Mouse (Mus musculus) hindlimb bud, embryonic 11.5 days (tissue): ENCODE measurements around the gene Psmd5.
A peak's percentile ranks its signal among the peaks of the same experiment; 100 is the strongest.

Source experiments
- DNase-seq: peaks from one replicate; pipeline ENCODE4 v3.0.0-alpha.2; 2012; ENCODE audit warnings: low read depth, low spot score; ENCODE audit errors: extremely low spot score

Gene Psmd5

GRCm38 (mm10) chr2:34874816-34875345 is at the start of gene Psmd5:
Psmd5 (minus strand) TSS chr2:34874968.
- no peak for DNase-seq

DNA sequence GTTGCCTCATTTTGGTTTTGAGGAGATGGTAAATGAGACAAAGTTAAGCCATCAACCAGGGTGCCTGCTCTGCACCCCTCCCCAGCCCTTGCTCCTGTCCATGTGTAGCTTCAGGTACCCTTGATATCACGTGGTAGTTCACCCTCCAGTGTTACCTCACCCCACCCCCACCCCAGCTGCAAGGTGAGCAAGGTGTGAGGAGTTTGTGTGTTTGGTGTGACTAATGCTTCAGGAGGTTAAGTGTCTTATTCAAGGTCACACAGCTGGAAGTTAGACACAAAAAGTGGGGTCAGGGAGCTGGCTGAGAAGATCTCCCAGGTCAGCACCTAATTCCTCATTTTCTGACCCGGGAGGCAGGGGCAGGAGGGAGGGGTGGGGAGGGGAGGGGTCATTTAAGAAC is 48.0 kb upstream of the Psmd5 start:
- DNase-seq, result no peak

DNA sequence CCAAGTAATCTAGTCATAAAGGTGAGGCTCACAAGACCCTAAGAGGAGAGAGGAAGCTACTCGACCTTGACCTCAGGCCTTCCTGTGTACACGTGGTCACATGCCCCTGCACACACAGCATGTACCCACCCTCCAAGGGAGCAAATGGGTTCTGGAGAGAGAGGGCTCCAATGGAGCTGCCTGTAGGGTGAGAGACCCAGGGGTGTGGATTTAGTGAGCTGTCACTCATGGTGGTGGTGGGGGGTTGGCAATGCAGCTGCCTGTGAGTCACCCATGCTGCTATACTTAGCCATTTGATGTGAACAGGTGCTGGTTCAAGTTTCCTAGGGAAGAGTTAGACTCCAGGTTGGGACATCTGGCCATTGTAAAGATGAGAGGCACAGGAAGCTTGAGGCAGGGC is 45.4 kb upstream of the Psmd5 start:
- DNase-seq, result no peak

DNA sequence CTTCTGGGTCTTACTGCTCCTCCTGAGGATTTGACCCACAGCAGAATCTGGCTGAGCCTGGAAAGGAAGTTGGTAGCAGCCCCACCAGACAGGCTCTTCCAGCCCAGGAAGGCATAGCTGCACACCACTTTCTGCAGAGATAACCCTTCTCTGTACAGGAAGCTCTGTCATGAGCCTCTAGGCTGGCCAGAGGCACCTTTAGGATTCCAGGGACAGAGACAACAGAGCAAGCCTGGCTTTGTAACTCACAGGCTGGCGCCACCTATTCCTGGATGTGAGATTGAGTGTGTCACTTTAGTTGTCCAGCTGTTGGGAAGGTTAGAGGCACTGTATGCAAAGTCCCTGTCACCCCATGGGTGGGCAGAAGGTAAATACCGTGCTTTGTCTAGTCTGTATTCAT is 40.3 kb upstream of the Psmd5 start:
- DNase-seq, result no peak

DNA sequence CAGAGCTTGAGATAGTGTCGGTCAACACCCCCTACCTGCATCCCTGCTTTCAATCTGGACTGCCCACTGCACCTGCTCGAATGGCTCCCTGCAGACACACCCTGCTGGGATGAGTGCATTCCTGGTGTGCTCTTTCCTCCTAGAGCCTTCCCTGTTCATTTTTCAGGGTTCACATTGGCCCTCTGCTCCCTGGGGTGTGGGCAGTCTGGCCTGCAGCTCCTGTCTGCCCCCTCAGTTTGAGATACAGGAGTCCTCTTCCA is 40.0 kb upstream of the Psmd5 start:
- no peak for DNase-seq

GRCm38 (mm10) chr2:34914069-34914822 is 39.5 kb upstream of the Psmd5 start:
- DNase-seq, result no peak

GRCm38 (mm10) chr2:34913218-34914068 is 38.7 kb upstream of the Psmd5 start, which contains the start of gene Phf19:
Phf19 (minus strand) TSS chr2:34914026.
- DNase-seq, result no peak

DNA sequence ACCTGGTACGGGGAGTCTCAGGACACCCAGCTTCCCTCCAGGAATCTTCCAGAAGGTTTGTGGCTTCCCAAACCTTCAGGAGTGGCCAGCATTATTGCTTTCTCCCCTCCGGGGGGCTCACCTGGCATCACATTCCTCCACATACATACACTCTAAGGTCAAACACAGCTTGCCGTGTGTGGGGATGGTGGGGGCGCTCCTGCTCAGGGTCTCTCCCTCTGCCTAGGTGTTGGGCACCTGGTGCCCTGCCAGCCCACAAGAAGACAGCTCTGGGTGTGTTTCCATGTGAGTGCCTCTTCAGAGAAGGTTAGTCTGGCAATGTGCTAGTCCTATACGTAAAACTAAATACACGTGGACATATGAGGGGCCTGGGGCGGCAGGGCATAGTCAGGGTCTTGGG is 37.8 kb upstream of the Psmd5 start:
- DNase-seq, result no peak

DNA sequence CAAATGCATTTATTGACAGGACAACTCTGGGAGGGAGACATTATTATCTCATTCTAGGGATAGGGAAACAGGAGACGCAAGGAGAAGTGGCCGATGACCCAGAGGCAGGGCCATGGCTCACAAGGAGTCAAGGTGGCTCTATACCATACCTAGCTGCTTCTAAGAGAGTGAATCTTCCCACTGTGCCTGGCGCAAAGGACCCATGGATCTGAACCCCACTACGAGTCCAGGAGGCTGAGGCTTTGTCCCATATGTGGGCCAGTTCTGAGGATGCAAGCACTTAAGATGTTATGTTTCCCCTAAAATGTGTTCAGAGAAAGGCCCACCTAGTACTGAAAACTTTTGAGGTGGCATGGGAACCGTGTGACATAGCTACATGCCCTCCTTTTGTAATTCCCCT is 37.1 kb upstream of the Psmd5 start:
- DNase-seq, result no peak

GRCm38 (mm10) chr2:34909719-34910118 is 35.0 kb upstream of the Psmd5 start:
- no peak for DNase-seq

GRCm38 (mm10) chr2:34906861-34907604 is 32.3 kb upstream of the Psmd5 start:
- DNase-seq, result no peak

GRCm38 (mm10) chr2:34906426-34906825 is 31.7 kb upstream of the Psmd5 start:
- no peak for DNase-seq

DNA sequence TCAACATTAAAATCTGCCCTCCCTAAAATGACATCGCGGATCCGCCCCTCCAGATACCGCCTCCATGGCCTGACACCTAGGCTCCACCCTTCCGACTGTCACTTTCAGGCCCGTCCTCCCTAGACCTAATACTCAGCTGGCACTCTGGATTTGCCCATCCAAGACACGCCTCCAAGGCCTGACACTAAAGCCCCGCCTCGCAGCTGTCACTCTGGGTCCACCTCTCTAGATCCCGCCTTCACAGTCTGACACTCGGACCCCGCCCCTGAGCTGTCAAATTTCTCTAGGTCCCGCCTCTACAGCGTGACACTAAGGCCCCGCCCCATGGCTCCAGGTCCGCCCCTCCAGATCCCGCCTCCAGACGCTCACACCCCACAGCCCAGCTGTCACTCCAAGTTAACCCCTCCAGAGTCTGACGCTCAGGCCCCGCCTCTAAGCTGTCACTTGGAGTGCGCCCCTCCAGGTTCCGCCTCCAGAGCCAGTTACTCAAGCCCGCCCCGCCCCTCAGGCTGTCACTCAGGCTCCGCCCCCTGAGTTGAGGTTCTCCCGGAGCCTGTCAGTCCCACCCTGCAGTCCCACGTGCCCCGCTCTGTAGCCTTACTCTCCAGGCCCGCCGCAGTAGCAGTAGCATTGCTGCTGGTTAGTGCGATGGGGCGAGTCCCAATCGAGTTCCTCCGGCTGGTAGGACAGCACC is 30.2 kb upstream of the Psmd5 start:
- peak; percentile 80 for DNase-seq

DNA sequence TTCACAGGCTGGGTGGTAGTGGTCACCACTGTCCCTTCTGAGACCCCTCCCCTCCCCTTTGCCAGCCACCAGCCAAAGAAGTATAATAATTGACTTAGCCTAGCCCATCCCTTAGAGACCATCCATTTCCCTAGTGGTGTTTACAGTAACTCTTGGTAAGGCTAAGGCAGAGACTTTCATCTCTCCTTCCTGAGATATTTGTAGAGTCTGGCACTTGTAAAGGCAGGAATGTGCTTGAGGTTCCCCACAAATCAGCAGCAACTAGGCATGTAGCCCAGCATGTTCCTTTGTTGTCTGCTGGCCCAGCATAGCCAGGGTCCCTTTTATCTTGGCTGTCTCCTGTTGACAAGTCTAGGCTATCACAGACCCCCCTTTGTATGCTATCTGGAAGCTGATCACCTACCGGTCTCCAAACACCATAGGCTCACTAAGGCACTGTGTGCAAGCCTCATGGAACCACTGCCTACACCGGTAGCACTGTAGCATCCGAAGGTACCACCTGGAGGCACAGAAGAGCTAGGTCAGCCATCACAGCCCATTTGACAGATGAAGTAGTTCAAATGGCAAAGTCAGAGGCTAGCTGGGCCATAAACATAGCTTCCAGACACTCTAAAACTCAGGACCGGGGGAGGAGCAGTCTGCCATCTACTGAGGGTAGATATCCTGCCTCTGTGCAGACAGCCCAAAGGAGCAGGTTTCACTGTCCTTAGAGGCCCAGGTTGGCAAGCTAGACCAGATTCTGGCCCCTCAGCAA is 29.1 kb upstream of the Psmd5 start:
- DNase-seq, result no peak

DNA sequence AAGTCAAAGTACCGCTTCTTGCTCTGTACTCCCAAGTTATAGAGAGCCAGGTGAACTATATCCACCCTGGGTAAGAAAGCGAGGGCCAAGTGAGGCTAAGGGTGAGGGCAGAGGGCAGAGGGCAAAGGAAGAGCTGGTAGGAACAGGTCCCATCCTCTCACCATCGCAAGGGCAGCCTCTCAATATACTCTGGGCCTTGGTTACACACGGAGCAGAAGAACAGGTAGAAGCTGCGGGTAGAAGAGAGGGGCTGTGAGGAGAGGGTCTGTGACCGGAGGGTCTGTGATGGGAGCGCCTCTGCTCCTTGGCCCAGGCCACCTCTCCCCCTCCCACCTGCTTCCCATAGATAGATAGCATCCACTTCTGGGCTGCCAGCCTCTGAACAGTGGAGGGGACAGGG is 28.4 kb upstream of the Psmd5 start:
- DNase-seq, result no peak

DNA sequence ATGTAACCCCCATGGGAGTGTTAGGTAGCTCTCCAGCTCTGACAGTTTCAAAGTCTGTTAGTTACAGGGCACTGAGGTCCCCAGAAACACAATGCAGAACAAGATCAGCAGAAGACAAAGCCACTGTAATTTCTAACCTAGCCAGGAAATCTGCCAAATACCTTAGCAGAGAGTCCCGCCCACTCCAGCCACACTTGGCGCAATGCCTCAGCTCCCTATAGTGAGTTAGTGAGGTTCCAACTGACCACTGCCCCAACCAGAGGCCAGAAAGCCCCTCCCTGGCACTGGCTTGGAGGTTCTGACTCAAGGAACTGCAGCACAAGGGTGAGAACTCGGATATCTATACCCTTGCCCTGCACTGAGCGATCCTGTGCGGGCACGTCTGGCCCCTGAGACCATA is 28.0 kb upstream of the Psmd5 start:
- no peak for DNase-seq

- DNase-seq, result no peak
Measured at GRCm38 (mm10) chr2:34901726-34902125, 27.0 kb upstream of the Psmd5 start.

DNA sequence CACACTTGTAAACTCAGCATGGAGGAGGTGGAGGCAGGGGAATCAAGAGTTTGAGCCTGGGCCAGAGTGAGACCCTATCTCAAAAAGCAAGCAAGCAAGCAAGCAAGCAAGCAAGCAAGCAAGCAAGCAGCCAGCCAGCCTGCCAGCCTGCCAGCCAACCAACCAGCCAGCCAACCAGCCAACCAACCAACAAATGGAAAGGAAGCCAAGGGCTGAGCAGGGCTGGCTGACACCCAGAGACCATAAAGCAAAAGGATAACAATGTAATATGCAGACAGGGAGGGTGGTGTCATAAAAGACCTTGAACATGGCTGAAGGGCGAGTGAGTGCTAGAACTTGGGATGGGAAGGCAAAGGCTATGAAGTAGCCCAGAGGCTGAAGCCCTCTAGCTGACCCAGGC is 25.6 kb upstream of the Psmd5 start:
- no peak for DNase-seq

- DNase-seq, result no peak
Measured at GRCm38 (mm10) chr2:34899682-34900081, 24.9 kb upstream of the Psmd5 start.

- DNase-seq, result no peak
Measured at GRCm38 (mm10) chr2:34897820-34898219, 23.1 kb upstream of the Psmd5 start.
